11 mouse cellular contexts compared by ENCODE assay signal in genomic region chr19:15836201-15836955, GRCm38 (mm10).
DNase-seq lines count a peak whose midpoint lies in the region; ATAC-seq and TF ChIP-seq lines count a peak whose summit lies in the region.
"Had no signal": no experiment of that assay in that cellular context is flagged by ENCODE, and none has a peak within 500 bp of the region (broad histone marks: within the 10 kb centered on the region; RNA-seq: fewer than 3 reads in every experiment).

No protein-coding gene starts in this region.

- H3K4me1 ChIP-seq in forebrain, embryonic 15.5 days = peaks cover 30% of the 10 kb centered on the region
- peaks cover 29% of the 10 kb centered on the region for H3K4me1 ChIP-seq in midbrain, embryonic 15.5 days

- no peak for DNase-seq in layer of hippocampus, adult 2 months (ENCODE audit: low spot score in 2 of 2)
- no peak for DNase-seq in layer of hippocampus, adult 9-10 months (ENCODE audit: low spot score)
- DNase-seq in brain, adult 2 months (ENCODE audit: low read depth, low spot score) = peak; percentile 23
- no peak for DNase-seq in adrenal gland, postnatal 25 days
- no peak for DNase-seq in adrenal gland, postnatal 10 days
- DNase-seq: lung, postnatal 4 days; thymus, adult 18-20 months had no signal

- H3K4me3 ChIP-seq in layer of hippocampus, adult 2 months = no peak overlapping the region
- H3K4me3 ChIP-seq in forebrain, embryonic 15.5 days = no peak overlapping the region
- H3K4me3 ChIP-seq in midbrain, embryonic 15.5 days = no peak overlapping the region
- H3K4me3 ChIP-seq: erythroblast, embryonic 14.5 days had no signal

- no peaks in the 10 kb centered on the region for H3K9me3 ChIP-seq in forebrain, embryonic 15.5 days
- H3K9me3 ChIP-seq in midbrain, embryonic 15.5 days = no peaks in the 10 kb centered on the region

- WGBS in forebrain, embryonic 15.5 days = 17% methylated on average over 7 of the region's 7 CpGs
- 36% methylated on average over 7 of the region's 7 CpGs for WGBS in midbrain, embryonic 15.5 days

- ATAC-seq in forebrain, embryonic 15.5 days (replicated peaks) = peak; percentile 69
- ATAC-seq in midbrain, embryonic 15.5 days (replicated peaks) = peak; percentile 66

- H3K36me3 ChIP-seq in forebrain, embryonic 15.5 days = no peaks in the 10 kb centered on the region
- no peaks in the 10 kb centered on the region for H3K36me3 ChIP-seq in midbrain, embryonic 15.5 days (replicated peaks)
- H3K36me3 ChIP-seq: G1E had no signal

- H3K4me2 ChIP-seq in forebrain, embryonic 15.5 days (replicated peaks) = peak overlapping the region; percentile 29
- H3K4me2 ChIP-seq in midbrain, embryonic 15.5 days = peak overlapping the region; percentile 22

- TF ChIP-seq CTCF in layer of hippocampus, adult 2 months (conservative IDR thresholded peaks at IDR 0.05) = no peak

- H3K27me3 ChIP-seq in forebrain, embryonic 15.5 days = 0 out of 2 replicates have a peak, but pooled peaks cover 9% of the 10 kb centered on the region
- H3K27me3 ChIP-seq in midbrain, embryonic 15.5 days (replicated peaks) = no peaks in the 10 kb centered on the region

- H3K9ac ChIP-seq in forebrain, embryonic 15.5 days (replicated peaks) = no peak overlapping the region
- no peak overlapping the region for H3K9ac ChIP-seq in midbrain, embryonic 15.5 days

- peak overlapping the region; percentile 60 for H3K27ac ChIP-seq in layer of hippocampus, adult 2 months
- peak overlapping the region; percentile 80 for H3K27ac ChIP-seq in forebrain, embryonic 15.5 days (replicated peaks)
- H3K27ac ChIP-seq in midbrain, embryonic 15.5 days = peak overlapping the region; percentile 70
